Mouse (Mus musculus) layer of hippocampus, postnatal 14 days (tissue): ENCODE measurements around the gene Wasf1. TPM values are rescaled to one million over a fixed set of nuclear protein-coding genes. Genes with fewer than 3 reads are reported as not detected.

ENCODE experiments used
- DNase-seq, 2 experiments: peaks; one replicate each; pipeline ENCODE4 v3.0.0; 2021 to 2022; ENCODE audit warnings: low spot score in 2 of 2, mixed read lengths in 1 of 2
- long read RNA-seq, 2 experiments: library from polyadenylated mRNA; stranded (forward); transcript quantifications; one replicate each; pipeline ENCODE4 v2.0.0; 2021
- total RNA-seq, 2 experiments: library from RNA; stranded (reverse); gene quantifications; 2 replicates each; pipeline ENCODE4 v1.2.3; 2021

The Wasf1 gene
- 100 to 1,000 TPM; 383 to 387 TPM for total RNA-seq
- long read RNA-seq, experiment 1, transcript Wasf1-202 (9 exons, 2,719 nt), result major isoform, 112 of 187 reads
- long read RNA-seq, experiment 1, transcript Wasf1-201 (9 exons, 2,609 nt), result minor isoform, 23 of 187 reads
- long read RNA-seq, experiment 1, partial matches to known transcripts, result 33 of 187 reads
- long read RNA-seq, experiment 1, other reads (novel, unspliced or antisense), result 19 of 187 reads
- long read RNA-seq, experiment 2, transcript Wasf1-201 (9 exons, 2,609 nt), result minor isoform, 29 of 247 reads
- long read RNA-seq, experiment 2, transcript Wasf1-202 (9 exons, 2,719 nt), result major isoform, 146 of 247 reads
- long read RNA-seq, experiment 2, partial matches to known transcripts, result 42 of 247 reads
- long read RNA-seq, experiment 2, other reads (novel, unspliced or antisense), result 30 of 247 reads

- DNase-seq, result peak; percentile 98 to 99
Measured at GRCm38 (mm10) chr10:40882831-40883643, at the start of gene Wasf1, which contains the start of gene Cdc40. Gene Wasf1 (plus strand): TSS chr10:40883475. Gene Cdc40 (minus strand): TSS chr10:40883311.

- DNase-seq, result no peak
Measured at GRCm38 (mm10) chr10:40840086-40840485, 43.2 kb upstream of the Wasf1 start.

DNA sequence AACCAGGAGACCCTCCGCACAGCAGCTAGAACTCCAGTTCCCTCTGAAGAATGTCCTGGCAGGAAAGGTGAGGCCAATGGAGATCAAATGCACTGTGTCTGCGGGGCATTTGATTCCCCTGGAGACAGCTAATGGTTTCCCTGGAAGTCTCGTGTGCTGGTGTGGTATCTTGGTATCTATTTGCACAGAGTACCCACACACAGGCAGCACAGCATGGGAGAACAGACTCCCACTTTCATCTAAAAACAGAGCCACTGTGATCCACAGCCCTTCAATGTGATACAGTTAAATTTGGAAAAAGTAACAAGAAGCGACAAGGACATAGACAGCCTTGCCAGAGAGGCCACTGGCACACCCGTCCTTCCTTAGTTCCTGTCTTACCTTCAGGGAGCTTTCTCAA is 39.4 kb upstream of the Wasf1 start:
- no peak for DNase-seq

GRCm38 (mm10) chr10:40844546-40844945 is 38.7 kb upstream of the Wasf1 start:
- DNase-seq, result no peak

DNA sequence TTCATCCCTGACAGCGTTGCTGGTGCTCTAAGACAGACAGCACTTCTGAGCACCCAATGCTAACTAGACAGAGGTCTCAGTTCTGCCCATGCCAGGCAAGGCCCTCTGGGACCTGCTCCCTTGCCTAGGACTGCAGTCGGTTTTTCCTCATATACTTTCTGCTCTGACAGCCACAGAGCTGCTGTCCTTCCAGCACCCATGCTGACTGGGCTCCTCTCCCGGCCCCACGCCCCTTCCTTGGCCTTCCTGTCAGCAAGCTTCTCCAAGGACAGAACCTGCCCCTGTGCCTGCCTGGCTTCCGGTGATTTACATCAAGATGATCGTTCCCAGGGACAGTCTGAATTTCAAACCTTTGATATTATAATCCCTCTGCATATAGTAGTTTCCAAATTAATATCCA is 37.6 kb upstream of the Wasf1 start:
- DNase-seq, result no peak

DNA sequence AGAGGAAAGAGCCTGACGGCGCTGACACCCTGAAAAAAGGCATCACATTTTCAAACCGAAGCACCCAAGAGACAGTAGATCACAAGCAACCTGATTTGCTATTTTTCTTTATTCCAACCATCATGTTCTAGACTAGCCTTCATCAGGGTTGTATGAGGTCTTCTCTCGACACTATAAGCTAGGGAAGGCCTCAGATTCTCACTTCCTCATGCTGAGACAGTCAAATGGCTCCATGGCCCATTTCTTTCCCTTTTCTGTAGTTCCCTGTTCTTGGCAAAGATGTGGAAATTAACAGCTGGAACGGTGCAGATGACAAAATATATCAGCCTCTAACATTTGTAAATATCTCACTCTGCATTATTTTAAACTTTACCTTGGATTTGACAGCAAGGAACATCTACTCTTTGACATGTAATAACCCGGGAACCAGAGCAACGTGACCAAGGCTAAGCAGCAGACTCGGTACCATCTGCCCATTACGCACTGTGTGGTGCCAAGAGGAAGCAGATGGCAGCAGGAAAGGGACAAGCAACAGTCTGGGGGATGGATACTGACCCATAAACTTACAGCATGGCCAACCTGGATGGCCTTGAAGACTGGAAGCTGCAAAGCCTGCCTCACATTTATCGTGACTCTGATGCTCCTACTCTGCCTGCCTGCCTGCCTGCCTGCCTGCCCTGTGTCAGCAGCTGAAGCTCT is 36.0 kb upstream of the Wasf1 start:
- DNase-seq, result no peak

DNA sequence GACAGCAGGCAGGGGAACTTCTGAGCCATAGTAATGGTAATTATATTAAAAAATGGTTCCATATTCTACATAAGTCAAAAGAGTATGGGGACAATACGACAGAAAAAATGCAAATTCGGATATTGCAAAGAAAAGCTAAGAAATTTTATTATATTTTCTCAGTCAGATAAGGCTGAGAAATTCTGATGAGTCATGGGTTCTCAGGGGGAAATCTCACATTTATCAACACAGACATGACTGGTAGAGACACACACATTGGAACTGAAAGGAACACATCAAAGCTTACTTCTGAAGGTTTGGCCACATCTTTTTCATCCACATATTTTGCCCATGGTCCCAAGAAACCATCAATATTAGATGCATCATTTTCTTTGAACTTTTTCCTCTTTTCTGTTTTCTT is 32.6 kb upstream of the Wasf1 start:
- no peak for DNase-seq

DNA sequence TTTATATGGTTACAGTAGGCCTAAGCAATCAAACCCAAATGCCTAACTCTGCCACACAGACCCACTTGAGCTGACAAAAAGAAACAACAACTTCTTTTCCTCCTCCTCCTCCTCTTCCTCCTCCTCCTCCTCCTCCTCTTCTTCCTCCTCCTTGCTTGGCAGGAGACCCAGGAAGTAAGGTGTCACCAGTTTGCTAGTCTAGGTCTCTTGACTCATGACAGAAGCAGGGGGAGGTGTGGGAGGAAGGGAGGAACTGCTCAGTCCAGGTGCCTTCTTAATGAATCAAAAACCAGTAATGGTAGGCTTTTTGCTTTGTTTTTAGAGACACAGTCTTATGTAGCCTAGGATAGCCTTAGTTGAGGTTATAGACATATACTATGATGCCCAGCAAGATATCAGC is 32.1 kb upstream of the Wasf1 start:
- no peak for DNase-seq

- DNase-seq, result no peak
Measured at GRCm38 (mm10) chr10:40855616-40856015, 27.7 kb upstream of the Wasf1 start.

DNA sequence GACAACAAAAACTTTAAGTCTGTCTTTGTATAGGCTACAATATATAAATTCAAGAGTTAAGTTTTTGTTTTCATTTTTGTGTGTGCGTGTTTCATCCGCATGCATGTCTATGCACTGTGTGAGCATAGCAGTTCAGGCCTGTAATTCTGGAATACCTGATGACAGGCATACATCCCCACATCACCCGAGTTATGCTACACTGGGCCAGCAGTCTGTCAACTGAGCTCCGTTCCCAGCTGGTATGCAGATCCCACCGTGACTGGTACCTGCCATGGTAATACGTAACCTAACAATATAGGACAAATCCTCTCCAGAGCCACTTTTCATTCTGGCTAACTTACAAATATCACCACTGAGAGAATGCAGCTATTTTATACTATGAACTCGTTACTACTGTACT is 26.6 kb upstream of the Wasf1 start:
- no peak for DNase-seq

DNA sequence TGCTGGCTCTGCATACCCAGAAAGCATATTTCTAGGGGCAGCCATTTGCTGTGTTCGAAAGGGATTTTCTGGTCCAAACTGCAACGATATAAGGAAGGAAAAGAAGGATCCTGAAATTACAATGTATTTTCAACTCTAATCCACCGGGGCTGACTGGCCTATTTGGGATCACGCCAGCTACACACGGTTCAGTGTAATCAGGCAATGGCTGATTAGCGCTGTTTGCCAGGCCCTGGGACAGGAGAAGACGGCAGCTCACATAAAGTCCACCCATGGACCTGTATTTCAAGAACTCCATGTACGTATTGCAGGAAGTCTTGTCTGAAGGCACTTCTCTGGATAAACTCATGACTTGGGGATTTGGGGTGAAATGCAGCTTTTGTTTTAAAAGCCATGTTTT is 25.7 kb upstream of the Wasf1 start:
- DNase-seq, result no peak

GRCm38 (mm10) chr10:40868081-40868480 is 15.2 kb upstream of the Wasf1 start:
- no peak for DNase-seq

- no peak for DNase-seq
Measured at GRCm38 (mm10) chr10:40871301-40871700, 12.0 kb upstream of the Wasf1 start.

DNA sequence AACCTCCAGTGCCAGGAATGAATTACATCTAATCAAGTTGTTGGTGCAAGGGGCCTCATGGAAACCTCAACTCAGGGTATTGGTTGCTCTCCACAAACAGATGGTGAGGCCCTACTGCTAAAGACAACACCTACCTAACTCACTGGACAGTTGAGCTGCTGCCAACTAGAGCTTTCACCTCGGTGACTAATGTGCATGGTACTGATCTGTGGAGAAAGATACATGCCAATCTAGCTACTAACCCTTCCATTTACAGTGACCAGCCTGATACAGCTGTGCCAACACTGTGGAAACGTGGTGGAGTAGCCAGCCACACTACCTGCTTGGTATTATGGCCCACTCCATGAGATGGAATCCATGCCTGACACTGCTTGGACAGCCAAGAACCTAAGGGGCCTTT is 11.2 kb upstream of the Wasf1 start:
- DNase-seq, result no peak

DNA sequence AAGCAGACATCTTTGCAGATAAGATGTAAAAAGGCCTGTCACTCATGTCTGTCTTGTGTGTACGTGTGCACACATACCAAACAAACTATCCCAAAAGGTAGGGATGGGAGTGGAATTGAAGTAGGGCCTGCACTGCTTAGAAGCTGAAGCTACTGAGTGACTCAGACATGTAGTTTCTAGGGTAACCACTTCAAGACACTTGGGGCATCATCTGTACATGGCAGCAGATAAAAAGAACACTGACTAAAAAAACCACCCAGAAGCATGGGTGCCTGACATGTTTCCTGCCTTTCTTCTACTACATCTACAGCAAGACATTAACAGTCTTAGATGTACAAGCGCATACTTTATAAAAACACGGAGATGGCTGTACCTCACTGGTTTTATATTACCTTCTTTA is 5.0 kb upstream of the Wasf1 start:
- DNase-seq, result no peak

- DNase-seq, result no peak
Measured at GRCm38 (mm10) chr10:40879969-40880368, 3.3 kb upstream of the Wasf1 start.

DNA sequence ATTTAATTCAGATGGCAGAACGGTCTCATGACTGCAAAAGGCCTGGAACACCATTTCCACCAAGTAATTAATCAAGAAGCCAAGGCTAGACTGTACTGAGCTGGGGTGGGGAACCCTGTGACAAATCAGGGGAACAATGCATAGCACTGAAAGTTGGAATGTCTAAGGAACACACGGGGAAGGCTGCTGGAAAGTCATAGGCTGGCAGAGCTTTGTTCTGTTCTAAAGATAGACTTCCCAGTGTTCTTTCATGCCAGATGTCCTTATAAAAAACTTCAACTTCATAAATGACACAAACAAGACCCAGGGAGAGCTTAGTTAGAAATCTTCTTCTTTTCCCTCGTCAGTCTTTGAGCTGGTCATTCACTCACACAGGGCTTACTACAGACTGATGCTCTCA is 2.0 kb upstream of the Wasf1 start:
- no peak for DNase-seq

GRCm38 (mm10) chr10:40882333-40882732 is 942 bp upstream of the Wasf1 start:
- no peak for DNase-seq

DNA sequence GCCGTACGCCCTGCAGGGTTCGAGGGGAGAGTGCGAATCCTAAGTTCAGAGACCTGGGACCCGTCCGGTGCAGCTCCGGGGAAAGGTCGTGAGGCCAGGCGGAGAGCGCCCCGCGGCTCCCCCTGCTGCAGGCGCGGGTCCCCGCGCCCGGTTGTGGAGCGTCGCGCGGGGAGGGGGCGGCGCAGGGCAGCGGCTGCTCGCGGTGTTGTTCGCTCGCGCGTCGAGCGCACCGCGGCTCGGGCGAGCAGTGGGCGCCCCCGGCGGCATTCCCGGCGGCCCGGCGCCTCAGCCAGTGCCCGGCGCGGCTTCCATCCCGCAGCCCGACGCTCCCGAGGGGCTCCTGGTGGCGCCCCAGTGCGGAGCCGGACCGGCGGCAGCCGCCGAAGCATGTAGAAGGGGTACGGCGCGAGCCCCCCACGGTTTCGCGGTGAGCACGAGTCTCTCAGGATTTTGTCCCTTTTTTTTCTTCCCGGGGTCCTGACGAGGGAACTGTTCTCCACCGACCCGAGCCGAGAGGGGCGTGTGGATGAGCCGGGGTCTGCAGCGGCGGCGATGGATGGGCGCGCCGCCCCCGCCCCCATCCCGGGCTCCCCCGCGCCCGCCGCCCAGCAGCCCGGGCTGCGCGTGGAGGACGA is 486 bp downstream of the Wasf1 start:
- DNase-seq, result no peak

GRCm38 (mm10) chr10:40884279-40884806 is 1.1 kb downstream of the Wasf1 start:
- DNase-seq, result peak; percentile 50 to 60

DNA sequence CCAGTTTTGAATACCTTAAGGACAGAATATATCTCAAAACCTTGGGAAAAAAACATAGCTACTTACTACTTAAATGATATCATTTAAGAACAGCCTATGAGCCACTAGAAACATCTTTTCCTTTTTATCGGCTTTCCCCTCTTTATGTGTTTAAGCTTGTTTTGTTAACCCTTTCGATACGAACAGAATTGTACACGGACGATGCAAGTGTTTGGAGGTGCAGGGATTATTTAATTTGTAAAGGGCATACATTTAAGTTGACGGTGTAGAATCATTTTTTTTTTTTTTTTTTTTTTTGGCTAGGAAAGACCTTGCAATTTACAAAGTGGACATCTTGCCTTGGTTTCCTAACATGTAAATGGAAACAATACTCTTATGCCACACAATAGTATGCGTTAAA is 2.2 kb downstream of the Wasf1 start:
- no peak for DNase-seq
